Mouse (Mus musculus) megakaryocyte, embryonic 14.5 days (primary cell): ENCODE measurements around the gene Ripor3.

Source experiments
- FLI1 ChIP-seq: IDR thresholded peaks from 2 replicates; pipeline ENCODE4 v1.6.1; 2012; ENCODE audit warnings: low read length, inconsistent platforms, mixed read lengths
- GATA1 ChIP-seq: IDR thresholded peaks from 3 replicates; pipeline ENCODE4 v1.6.1; 2012; ENCODE audit warnings: mixed read lengths, low read length, inconsistent platforms, borderline replicate concordance

DNA sequence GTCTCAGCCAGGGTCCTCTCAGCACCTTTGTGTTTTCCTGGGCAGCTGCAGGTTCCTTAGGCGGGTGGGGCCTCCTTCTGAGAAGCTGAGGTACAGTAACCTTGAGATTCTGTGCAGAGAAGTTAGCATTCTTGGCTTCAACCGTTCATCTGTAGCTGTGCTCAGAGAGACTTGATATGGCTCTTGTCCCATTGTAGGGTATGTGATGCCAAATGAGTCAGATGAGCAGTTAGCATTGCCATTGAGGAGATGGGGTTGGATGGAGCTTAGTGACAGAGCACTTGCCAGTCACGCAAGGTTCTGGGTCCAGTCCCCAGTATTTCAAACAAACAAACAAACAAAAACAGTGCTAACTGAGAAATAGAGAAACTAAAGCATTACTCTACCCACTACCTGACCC, 44.5 kb downstream of the Ripor3 start:
- TF ChIP-seq GATA1: no peak
- no peak for TF ChIP-seq FLI1
